Mouse (Mus musculus) naive thymus-derived CD4-positive, alpha-beta T cell, adult 5 months (primary cell): ENCODE measurements around the gene Serpina1a. TPM values are rescaled to one million over a fixed set of nuclear protein-coding genes. Genes with fewer than 3 reads are reported as not detected.

Experiments used
- polyA plus RNA-seq: library from polyadenylated mRNA; unstranded; fragments of 100-300 nt; shearing (Covaris generic); gene quantifications from one replicate; pipeline ENCODE4 v1.2.1, GENCODE M21; 2017

Gene Serpina1a
- polyA plus RNA-seq, result not detected

GRCm38 (mm10) chr12:103863101-103863974 lies at the start of gene Serpina1a:
Gene Serpina1a (minus strand): TSS chr12:103863562.

DNA sequence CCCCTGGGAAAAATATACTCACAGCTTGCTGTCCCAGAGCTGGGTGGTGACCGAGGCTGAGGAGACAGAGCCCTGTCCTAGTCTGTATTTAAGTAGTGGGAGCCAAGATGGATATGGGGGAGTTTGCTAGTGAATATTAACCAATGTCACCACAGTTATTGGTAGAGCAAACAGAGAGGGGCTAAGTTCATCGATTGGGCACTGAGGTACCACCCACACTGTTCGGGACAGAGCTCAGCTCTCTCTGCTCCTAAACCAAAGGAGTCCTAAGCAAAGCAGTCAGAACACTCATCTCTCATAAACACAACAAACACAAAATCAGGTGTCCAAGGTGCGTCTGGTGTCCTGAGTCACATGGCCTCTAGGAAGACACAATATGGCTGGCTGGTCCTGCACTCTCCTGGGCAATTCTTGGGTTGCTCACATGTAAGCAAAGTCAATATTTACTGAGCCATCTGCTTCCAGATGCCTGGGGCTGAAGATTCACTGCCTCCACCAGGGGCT lies 41.5 kb upstream of the Serpina1a start, which contains the start of gene Serpina1c:
Serpina1c (minus strand) TSS at position 51 of the 504 bp plus-strand sequence.

DNA sequence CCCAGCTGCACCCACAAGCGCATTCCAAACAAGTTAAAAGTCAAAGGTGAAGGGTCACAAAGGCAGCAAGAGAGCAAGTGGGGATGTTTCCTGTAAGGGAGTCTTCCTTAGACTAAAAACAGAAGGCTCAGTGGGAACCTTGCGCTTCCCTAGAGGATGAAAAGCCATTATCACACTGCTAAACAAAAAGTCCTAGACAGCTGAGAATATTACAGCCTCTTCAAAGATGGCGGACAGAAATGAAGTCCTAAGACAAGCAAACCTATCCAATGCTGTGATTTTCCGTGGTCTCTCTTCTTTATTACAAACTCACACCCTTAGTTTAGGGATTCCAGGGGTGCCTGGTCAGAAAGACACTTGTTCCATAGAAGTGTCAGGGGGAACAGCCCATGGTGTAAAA lies 33.1 kb downstream of the Serpina1a start, which contains the start of gene Serpina1b:
Serpina1b (minus strand) TSS at position 101 of the 400 bp plus-strand sequence.

Other genes starting within 250 kb of the Serpina1a start
- gene Serpina10, start 232.1 kb downstream of the Serpina1a start, polyA plus RNA-seq, result not detected
- gene Serpina6, start 206.3 kb downstream of the Serpina1a start, polyA plus RNA-seq, result not detected
- not detected for gene Serpina16, start 187.4 kb downstream of the Serpina1a start, polyA plus RNA-seq
- not detected for gene Serpina1f, start 168.0 kb downstream of the Serpina1a start, polyA plus RNA-seq
- gene Serpina1d, start 90.0 kb downstream of the Serpina1a start, polyA plus RNA-seq, result not detected
- gene Serpina1b, start 33.2 kb downstream of the Serpina1a start, polyA plus RNA-seq, result not detected
- not detected for gene Serpina1c, start 41.3 kb upstream of the Serpina1a start, polyA plus RNA-seq
- gene Serpina1e, start 95.4 kb upstream of the Serpina1a start, polyA plus RNA-seq, result not detected
- gene Serpina11, start 126.4 kb upstream of the Serpina1a start, polyA plus RNA-seq, result not detected
- not detected for gene Serpina9, start 150.2 kb upstream of the Serpina1a start, polyA plus RNA-seq
- not detected for gene Serpina12, start 180.9 kb upstream of the Serpina1a start, polyA plus RNA-seq
- gene Serpina5, start 237.6 kb upstream of the Serpina1a start, polyA plus RNA-seq, result not detected
- gene Serpina3a, start 249.2 kb upstream of the Serpina1a start, polyA plus RNA-seq, result not detected